Mouse (Mus musculus) midbrain, postnatal 0 days (tissue): ENCODE data around the gene Stil. TPM values are rescaled to one million over a fixed set of nuclear protein-coding genes. Genes with fewer than 3 reads are reported as not detected.

Source experiments
- ATAC-seq: fragments of 200-750 bp; cut with Nextera tagmentation; 2 replicates; pipeline ENCODE4 v1.8.0; 2017; ENCODE audit warnings: moderate number of reproducible peaks, mild to moderate bottlenecking, moderate TSS enrichment, moderate library complexity; ENCODE audit not compliant: low FRiP score
- DNase-seq: peaks from one replicate; pipeline ENCODE4 v3.0.0-alpha.2; 2015; ENCODE audit warnings: low spot score
- H3K27ac ChIP-seq: fragments of 300-500 bp; sonication (generic); 2 replicates; pipeline ENCODE4 v1.5.1; 2014; ENCODE audit warnings: low read depth, mild to moderate bottlenecking, low read length, mixed read lengths
- H3K27me3 ChIP-seq: fragments of 300-500 bp; sonication (generic); 2 replicates; pipeline ENCODE4 v1.6.1; 2014; ENCODE audit warnings: low read length, control low read depth, mixed read lengths; ENCODE audit not compliant: insufficient read depth
- H3K36me3 ChIP-seq: fragments of 300-500 bp; sonication (generic); 2 replicates; pipeline ENCODE4 v1.6.1; 2014; ENCODE audit warnings: low read length, control low read depth, mixed read lengths; ENCODE audit not compliant: insufficient read depth
- H3K4me1 ChIP-seq: fragments of 300-500 bp; sonication (generic); 2 replicates; pipeline ENCODE4 v1.6.1; 2014; ENCODE audit warnings: mild to moderate bottlenecking, control low read depth, antibody characterized with exemption, low read length, mixed read lengths; ENCODE audit not compliant: insufficient read depth
- H3K4me2 ChIP-seq: fragments of 300-500 bp; sonication (generic); 2 replicates; pipeline ENCODE4 v1.6.1; 2014; ENCODE audit warnings: low read depth, mild to moderate bottlenecking, low read length, mixed read lengths; ENCODE audit not compliant: poor library complexity, severe bottlenecking
- H3K4me3 ChIP-seq: fragments of 300-500 bp; sonication (generic); 2 replicates; pipeline ENCODE4 v1.5.1; 2014; ENCODE audit warnings: low read depth, mild to moderate bottlenecking, low read length, moderate library complexity
- H3K9ac ChIP-seq: fragments of 300-500 bp; sonication (generic); replicated peaks from 2 replicates; pipeline ENCODE4 v1.6.1; 2014; ENCODE audit warnings: mild to moderate bottlenecking, low read length, moderate library complexity, mixed read lengths; ENCODE audit not compliant: poor library complexity, severe bottlenecking
- H3K9me3 ChIP-seq: fragments of 300-500 bp; sonication (generic); 2 replicates; pipeline ENCODE4 v1.6.1; 2016; ENCODE audit warnings: low read length, control low read depth
- CTCF ChIP-seq: IDR thresholded peaks from 2 replicates; pipeline ENCODE4 v1.5.1; 2016; ENCODE audit warnings: antibody characterized with exemption, mild to moderate bottlenecking
- WGBS: fragments of 180-500 bp; shearing (Covaris S2); extraction: QIAGEN DNeasy Blood & Tissue Kit; methylation state at CpG from one replicate; pipeline ENCODE4 v1.1.7; 2014; 5-methylcytosine and 5-hydroxymethylcytosine counted together
- polyA plus RNA-seq: library from polyadenylated mRNA; unstranded; fragments of >200 nt; fragmentation: Nextera tagmentation; extraction: Ambion mirVana; gene quantifications from 2 replicates; pipeline ENCODE4 v1.2.1, GENCODE M21; 2015
- total RNA-seq: library from RNA; depleted of rRNA; stranded (reverse); fragments of >200 nt; gene quantifications from 2 replicates; pipeline ENCODE4 v1.2.3, GENCODE M21; 2014

The Stil gene
- total and polyA plus RNA-seq, 2 experiments from 2014 or later: 1.4 to 1.9 TPM

DNA sequence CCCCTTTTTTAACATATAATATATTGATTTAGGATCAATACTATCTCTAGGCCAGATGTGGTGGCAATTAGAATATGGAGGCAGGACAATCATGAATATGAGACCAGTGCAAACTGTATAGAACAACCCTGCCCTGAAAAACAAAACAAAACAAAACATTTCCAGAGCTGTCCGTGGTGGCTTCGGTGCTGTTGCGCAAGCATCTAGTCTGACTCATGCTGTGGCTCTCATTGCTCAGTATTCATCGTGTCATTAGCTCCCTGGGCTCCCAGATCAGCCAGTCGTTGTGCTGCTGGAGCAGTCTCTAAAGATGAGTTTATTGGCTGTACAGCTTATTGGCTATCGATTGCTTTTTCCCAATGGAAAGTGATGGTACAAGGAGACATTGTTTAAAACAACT lies 35.1 kb downstream of the Stil start:
- WGBS: 79% methylated on average over 6 of the region's 6 CpGs
- Histone ChIP-seq H3K4me3 (no peak overlapping the region), H3K27ac (no peak overlapping the region), H3K9me3 (no peaks in the 10 kb centered on the region), H3K4me2 (no peak overlapping the region), H3K27me3 (no peaks in the 10 kb centered on the region), H3K36me3 (no peaks in the 10 kb centered on the region), H3K9ac (no peak overlapping the region), H3K4me1 (no peaks in the 10 kb centered on the region)
- ATAC-seq: no peak
- DNase-seq: no peak
- no peak for TF ChIP-seq CTCF

- H3K4me3 ChIP-seq: no peak overlapping the region
- no peak overlapping the region for H3K4me2 ChIP-seq
- H3K27me3 ChIP-seq: no peaks in the 10 kb centered on the region
- TF ChIP-seq CTCF: peak; percentile 87
- no peak overlapping the region for H3K27ac ChIP-seq
- H3K4me1 ChIP-seq: no peaks in the 10 kb centered on the region
- WGBS: 30% methylated on average over 4 of the region's 4 CpGs
- H3K9ac ChIP-seq: no peak overlapping the region
- no peak for ATAC-seq
- DNase-seq: peak; percentile 56
- no peaks in the 10 kb centered on the region for H3K9me3 ChIP-seq
- H3K36me3 ChIP-seq: no peaks in the 10 kb centered on the region
Observed at GRCm38 (mm10) chr4:115038242-115038641, 38.3 kb downstream of the Stil start.

DNA sequence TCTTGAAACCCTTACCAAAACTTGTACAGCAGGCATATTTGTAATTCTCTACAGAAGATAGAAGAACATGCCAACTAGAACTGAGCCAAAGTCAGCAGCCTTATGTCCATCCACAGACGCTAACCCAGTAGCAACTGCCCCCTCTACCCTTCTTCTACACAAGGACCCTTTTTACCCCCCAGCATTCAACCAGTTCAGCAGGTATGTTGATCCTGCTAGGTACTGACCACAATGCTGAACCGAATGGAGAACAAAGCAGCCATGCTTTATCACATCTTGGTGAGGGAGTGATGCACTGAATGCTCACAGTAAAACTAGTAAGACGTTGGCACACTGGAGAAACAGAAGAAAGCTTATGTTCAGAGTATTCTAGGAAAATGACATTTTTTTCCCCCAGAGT lies 45.7 kb downstream of the Stil start:
- Histone ChIP-seq H3K36me3 (no peaks in the 10 kb centered on the region), H3K4me2 (no peak overlapping the region), H3K4me3 (no peak overlapping the region), H3K27me3 (peaks cover 11% of the 10 kb centered on the region; the same call in 1 of the 2 replicates), H3K9me3 (no peaks in the 10 kb centered on the region), H3K9ac (no peak overlapping the region), H3K4me1 (no peaks in the 10 kb centered on the region), H3K27ac (no peak overlapping the region)
- TF ChIP-seq CTCF: no peak
- ATAC-seq (no peak), DNase-seq (no peak)
- WGBS: 79% methylated on average over 3 of the region's 3 CpGs

DNA sequence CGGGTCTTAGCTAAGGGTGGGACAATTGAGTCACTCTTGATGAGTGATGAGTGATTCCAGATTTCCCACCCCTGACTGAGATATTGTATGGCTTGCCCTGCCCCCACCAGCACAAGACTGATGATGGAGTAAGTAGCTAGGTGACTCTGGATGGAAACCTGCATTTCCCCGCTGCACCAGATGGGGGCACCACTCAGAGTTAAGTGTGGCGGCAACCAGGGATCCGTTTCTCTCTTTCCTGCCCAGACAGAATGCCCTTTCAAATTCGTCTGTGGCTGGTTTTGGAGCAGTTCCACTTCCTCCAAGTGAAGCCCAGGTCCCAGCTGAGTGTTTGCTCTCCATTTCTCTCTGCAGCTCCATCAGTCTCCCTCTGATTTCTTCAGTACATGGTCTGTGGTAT lies 47.8 kb downstream of the Stil start:
- 2% methylated on average over 5 of the region's 5 CpGs for WGBS
- no peak overlapping the region for H3K4me3 ChIP-seq
- H3K27ac ChIP-seq: no peak overlapping the region
- no peaks in the 10 kb centered on the region for H3K9me3 ChIP-seq
- 0 out of 2 replicates have a peak, but pooled peaks cover 2% of the 10 kb centered on the region for H3K4me1 ChIP-seq
- no peaks in the 10 kb centered on the region for H3K36me3 ChIP-seq
- peaks cover 19% of the 10 kb centered on the region for H3K27me3 ChIP-seq
- ATAC-seq: no peak
- H3K4me2 ChIP-seq: no peak overlapping the region
- H3K9ac ChIP-seq: no peak overlapping the region
- TF ChIP-seq CTCF: peak; percentile 60
- peak; percentile 26 for DNase-seq

DNA sequence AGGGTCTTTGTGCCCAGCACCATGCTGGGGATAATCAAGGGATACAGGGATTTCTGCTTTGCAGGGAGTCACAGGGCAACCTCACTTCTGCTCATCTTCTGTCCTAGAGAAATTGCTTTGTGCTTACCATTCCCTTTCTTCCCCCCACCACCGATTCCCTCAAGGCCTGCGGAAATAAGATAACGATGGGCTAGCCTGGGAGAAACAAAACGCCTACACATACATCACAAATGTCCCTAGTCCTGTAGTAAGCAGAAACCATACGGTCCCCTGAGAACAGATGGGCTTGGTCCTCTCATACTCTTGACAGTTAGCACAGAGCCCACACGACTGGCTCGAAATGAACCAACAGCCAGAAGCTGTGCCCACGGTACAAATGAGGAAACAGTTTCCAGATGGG lies 48.2 kb downstream of the Stil start:
- Histone ChIP-seq H3K4me2 (no peak overlapping the region), H3K36me3 (no peaks in the 10 kb centered on the region), H3K27me3 (peaks cover 19% of the 10 kb centered on the region), H3K27ac (no peak overlapping the region), H3K9me3 (no peaks in the 10 kb centered on the region), H3K9ac (no peak overlapping the region), H3K4me1 (0 out of 2 replicates have a peak, but pooled peaks cover 3% of the 10 kb centered on the region), H3K4me3 (no peak overlapping the region)
- WGBS: 67% methylated on average over 8 of the region's 8 CpGs
- DNase-seq (no peak), ATAC-seq (no peak)
- no peak for TF ChIP-seq CTCF

GRCm38 (mm10) chr4:115051245-115051644 lies 51.3 kb downstream of the Stil start:
- no peak for TF ChIP-seq CTCF
- Histone ChIP-seq H3K4me3 (no peak overlapping the region), H3K36me3 (no peaks in the 10 kb centered on the region), H3K9ac (no peak overlapping the region), H3K9me3 (no peaks in the 10 kb centered on the region), H3K27me3 (peaks cover 37% of the 10 kb centered on the region), H3K27ac (no peak overlapping the region), H3K4me2 (no peak overlapping the region), H3K4me1 (0 out of 2 replicates have a peak, but pooled peaks cover 3% of the 10 kb centered on the region)
- ATAC-seq (no peak), DNase-seq (no peak)
- 87% methylated on average over 5 of the region's 5 CpGs for WGBS
